Mouse (Mus musculus) layer of hippocampus, postnatal 10 days (tissue): ENCODE data around the gene Snta1. TPM values are rescaled to one million over a fixed set of nuclear protein-coding genes. Genes with fewer than 3 reads are reported as not detected.

Experiments used
- DNase-seq, 2 experiments: peaks; one replicate each; pipeline ENCODE4 v3.0.0; 2021; ENCODE audit warnings: low spot score in 2 of 2
- long read RNA-seq: library from polyadenylated mRNA; stranded (forward); transcript quantifications from one replicate; pipeline ENCODE4 v2.0.0, GENCODE M21; 2023
- total RNA-seq, 2 experiments: library from RNA; stranded (reverse); gene quantifications; 2 replicates each; pipeline ENCODE4 v1.2.3; 2021

The Snta1 gene
- total RNA-seq: 10 to 100 TPM; 40.6 to 41.3 TPM
- long read RNA-seq, transcript Snta1-202 (8 exons, 2,131 nt): major isoform, 19 of 27 reads
- long read RNA-seq, partial matches to known transcripts: 3 of 27 reads
- long read RNA-seq, other reads (novel, unspliced or antisense): 5 of 27 reads

DNA sequence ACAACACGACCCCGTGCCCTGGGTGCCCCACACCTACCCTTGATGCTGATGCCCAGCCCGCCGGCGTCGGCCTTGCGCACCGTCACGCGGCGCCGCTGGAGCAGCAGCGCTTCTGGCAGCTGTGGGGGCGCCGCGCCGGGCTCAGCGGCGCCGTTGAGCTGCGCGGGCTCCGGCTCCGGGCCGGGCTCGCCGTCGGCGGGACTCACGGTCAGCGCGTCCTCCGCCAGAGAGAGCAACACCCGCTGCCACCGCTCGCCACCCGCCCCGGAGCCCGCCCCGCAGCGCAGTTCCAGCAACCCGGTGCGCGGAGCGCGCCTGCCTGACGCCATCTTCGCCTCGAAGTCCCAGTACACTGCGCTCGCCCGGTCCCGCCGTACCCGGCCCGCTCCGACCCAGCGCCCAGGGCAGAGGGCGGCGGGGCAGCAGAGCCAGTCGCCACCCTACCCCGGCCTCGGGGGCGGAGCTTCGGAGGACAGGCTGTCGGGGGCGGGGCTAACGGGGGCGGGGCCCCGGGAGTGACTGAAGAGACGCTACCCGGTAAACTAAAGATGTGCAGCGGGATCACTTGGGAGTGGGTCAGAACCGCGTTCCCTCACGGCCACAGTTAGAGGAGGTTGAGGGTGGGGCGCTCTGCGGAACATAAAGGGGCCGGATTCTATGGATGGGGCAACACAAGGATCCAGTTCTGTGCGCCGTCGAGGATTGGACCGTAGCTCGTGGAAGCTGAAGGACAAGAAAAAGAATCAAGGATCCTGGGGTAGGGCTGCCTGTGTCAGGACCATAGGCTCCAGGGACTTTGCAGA lies at the start of gene Snta1:
Snta1 (minus strand) TSS at position 457 of the 803 bp plus-strand sequence.
- DNase-seq: peak; percentile 76 to 85

DNA sequence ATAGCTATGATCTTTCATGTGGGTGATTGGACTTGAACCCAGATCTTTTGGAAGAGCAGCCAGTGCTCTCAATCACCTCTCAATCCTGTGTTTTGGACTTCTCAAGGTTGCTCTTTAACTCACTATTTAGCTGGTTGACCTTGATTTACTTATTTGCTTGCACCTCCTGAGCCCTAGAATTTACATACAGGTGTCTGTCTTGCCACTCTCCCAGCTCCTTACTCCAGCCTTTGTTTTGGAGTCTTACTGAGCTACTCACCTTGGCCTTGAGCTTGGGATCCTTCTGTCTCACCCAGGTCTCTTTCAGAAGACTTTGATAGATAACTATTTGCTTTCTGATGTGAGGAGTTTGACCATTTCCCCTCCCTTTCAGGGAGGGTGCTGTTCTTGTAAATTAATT lies 48.7 kb upstream of the Snta1 start:
- no peak for DNase-seq

DNA sequence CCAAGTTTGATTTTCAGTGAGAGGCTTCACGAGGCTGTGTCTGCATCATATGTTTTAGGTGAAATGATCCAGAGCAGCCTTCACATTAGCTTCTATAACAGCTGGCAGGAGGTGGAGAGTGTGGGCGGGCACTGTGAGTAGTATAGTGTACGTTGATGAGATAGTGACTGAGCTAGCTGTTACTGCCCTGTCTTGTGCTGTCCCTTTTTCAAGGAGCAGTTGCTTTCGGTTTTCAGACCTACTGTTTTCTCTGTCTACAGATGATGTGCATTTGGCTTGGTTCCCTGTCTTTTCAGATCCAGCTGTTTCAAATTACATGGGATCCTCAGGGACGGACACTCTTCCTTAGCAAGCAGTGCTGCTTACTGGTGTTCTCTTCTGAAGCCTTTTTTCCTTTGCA lies 47.9 kb upstream of the Snta1 start:
- DNase-seq: peak in 1 of 2 experiments; percentile 19

DNA sequence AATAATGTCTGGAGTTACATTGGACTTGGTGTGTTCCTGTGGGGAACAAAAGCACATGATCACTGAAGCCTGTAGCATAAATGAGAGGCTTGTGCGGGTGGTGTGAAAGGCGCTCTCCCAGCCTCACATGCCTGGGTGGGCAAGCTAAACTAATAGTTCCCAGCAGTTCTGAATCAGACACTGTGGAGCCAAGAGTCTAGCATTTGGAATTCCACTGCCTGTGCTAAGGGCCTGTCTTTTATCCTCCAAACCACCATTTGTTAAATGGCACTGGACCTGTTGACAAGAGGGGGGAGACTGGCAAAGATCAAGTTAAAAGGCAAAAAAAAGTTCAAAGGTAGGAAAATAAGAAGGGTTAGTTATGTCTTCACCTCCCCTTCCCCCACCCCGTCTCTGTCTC lies 46.7 kb upstream of the Snta1 start:
- peak in 1 of 2 experiments; percentile 27 for DNase-seq

DNA sequence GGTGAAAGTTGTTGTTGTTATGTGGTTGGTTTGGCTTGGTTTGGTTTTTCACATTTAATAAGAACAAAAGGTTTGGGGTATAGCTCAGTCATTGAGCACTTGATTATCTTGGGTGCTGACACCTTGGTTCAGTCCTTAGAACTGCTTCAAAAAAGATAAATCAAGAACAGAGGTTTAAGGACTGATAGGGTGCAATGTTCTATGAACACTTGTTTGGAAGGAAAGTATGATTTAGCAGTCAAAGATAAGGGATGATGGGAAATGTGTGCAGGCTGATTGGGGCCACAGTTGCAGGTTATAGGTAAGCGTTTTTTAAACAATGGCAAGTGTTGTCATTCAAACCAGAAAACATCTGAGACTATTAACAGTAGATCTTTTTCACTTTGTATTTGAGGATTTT lies 46.2 kb upstream of the Snta1 start:
- no peak for DNase-seq

DNA sequence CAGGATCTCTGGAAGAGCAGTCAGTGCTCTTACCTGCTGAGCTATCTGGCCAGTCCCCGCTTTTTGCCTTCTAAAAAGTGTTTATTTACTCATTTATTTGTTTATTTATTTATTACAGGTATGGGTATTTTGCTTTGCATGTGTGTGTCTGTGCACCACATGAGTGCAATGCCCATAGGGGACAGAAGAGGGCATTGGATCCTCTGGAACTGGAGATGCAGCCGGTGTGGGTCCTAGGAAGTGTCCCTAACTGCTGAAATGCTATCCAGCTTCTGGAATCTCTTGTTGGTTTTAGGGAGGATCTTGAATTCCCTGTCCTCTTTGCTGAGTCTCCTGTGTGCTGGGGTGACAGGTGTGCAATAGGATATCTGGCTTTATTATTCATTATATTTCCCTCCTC lies 45.1 kb upstream of the Snta1 start:
- DNase-seq: no peak

DNA sequence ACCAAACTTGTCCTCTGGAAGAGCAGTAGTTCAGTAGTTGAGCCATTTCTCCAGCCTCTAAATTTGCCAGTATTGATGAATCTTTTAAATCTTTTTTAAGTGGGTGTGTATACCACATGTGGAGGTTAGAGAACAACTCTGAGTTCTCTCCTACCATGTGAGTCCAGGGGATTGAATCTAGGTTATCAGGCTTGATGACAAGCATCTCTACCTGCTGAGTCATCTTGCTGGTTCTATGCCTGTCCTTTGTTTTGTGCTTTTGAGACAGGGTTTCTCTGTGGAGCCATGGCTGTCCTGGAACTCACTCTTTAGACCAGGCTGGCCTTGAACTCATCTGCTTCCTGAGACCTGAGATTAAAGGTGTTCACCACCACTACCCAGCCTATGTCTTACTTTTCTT lies 40.7 kb upstream of the Snta1 start:
- no peak for DNase-seq

DNA sequence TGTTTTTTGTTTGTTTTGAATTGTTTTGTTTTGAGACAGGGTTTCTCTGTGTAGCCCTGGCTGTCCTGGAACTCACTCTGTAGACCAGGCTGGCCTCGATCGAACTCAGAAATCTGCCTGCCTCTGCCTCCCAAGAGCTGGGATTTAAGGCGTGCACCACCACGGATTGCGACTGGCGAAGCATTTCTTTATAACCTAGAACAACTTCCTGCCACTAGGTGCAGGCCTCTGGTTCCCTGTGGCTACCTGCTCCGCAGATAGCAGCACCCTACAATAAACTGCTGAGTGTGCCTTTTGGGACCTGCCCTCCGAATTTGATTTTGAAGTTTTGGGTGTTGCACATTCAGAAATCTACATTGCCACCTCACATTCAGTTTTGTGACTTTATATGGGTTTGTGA lies 39.9 kb upstream of the Snta1 start:
- no peak for DNase-seq

DNA sequence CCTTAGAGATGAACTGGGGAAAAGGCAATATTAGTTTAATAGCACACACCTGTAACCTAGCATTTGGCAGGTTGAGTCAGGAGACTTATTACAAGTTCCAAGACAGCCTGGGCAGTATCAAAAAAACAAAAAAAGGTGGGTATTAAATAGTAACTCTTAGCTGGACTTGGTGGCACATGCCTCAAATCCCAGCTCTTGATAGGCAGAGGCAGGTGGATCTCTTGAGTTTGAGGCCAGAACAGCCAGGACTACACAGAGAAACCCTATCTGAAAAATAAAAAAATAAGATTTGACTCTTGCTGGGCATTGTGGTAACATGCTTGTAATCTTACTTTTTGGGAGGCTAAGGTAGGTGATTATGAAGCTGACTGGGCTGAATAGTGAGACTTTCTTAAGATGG lies 32.6 kb upstream of the Snta1 start:
- DNase-seq: no peak

DNA sequence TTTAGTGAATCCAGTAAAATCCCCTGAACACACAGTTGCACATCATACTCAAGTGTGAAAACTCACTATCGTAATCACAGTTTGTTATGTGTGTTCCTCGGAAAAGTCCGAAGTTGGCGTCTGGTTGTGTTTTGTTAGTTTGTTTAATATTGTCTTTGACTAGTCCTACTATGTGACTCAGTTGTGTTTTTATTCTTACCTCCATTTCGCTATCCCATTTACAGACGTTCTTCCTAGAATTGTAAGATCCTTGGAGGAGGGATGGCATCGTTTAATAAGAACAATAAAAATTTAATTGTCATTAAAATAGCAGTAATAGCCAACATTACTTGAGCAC lies 29.3 kb upstream of the Snta1 start:
- no peak for DNase-seq

DNA sequence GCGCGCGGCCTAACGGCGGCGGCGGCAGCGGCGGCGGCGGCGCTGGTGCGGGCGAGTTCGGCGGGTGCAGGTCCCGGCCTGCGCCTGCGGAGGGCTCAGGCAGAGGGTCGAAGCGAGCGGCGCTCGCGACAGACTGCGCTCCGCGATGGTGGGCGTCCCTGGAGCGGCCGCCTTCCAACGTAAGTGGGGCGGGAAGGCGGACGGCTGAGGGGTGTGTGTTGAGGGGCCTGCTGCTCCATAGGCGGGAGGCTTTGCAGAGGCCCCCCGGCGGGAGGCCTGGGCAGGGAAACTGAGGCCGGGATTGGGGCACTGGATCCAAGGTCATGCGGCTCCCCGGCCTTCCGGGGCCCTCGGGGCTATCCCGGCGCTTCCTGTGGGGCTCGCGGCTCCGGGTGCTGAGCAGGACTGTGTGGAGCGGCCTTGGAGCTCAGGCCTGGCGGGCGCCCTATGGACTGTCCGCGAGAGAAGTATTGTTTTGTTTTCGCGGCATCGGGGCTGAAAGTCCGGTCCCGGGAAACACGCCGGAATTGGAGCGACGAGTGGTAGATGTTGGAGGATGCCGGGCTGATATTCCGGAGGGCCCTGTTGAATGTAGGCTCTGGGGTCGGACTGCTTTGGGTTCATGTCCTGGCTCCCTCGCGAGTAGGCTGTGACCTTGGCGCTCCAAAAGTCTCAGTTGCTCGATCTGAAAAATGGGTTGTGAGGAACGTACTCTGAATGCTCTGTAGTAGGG lies 28.7 kb upstream of the Snta1 start, which contains the start of gene Cbfa2t2:
Cbfa2t2 (plus strand) TSS at position 24 of the 733 bp plus-strand sequence.
- no peak for DNase-seq

DNA sequence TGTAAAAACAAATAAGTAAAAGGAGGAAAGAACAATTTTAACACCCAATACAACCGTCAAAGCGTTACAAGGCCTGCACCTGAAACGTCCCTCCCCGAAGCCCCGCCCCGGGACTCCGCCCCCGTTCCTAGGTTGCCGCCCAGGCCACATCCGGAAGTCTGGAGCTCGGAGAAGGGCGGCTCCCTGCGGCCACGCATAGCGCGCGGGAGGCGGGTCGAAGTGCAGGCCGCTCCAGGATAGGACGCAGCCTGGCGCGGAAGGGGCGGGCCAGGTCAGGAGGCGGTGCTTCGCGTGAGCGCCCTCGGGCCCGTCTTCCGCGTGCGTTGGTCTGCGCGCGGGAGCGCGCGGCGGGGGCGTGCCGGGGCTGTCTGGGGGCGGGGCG lies 28.2 kb upstream of the Snta1 start:
- DNase-seq: peak; percentile 93 to 97

DNA sequence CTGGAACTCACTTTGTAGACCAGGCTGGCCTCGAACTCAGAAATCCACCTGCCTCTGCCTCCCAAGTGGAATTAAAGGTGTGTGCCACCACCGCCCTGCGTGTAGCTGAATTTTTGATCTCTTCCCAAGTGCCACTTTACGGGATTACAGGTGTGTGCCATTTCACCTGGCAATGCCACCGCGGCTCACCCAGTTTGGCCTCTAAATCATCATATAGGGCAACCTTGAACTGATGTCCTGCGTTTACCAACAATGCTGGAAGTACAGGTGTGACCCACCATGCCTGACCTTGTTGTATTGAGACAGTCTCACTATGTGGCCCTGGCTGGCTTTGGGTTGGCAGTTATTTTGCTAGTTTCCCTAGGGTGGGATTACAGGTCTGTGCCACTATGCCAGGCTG lies 26.8 kb upstream of the Snta1 start:
- DNase-seq: no peak

DNA sequence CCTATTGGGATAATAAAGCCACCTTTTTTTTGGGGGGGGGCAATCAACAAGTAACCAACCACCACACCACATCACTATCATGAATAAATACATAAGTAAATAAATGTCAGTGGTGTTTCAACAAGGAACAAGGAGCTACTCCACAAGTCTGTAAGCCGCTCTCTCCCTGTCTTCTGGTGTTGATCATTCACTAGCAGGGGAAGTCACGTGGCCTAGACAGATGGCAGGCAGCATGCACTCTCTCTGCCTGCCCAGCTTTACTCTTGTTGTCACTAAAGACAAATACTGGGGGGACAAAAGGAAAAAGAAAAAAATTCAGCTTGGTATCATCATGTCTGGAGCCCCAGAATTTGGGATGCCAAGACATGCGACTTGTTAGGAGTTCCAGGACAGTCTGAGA lies 25.5 kb upstream of the Snta1 start:
- DNase-seq: peak in 1 of 2 experiments; percentile 35

DNA sequence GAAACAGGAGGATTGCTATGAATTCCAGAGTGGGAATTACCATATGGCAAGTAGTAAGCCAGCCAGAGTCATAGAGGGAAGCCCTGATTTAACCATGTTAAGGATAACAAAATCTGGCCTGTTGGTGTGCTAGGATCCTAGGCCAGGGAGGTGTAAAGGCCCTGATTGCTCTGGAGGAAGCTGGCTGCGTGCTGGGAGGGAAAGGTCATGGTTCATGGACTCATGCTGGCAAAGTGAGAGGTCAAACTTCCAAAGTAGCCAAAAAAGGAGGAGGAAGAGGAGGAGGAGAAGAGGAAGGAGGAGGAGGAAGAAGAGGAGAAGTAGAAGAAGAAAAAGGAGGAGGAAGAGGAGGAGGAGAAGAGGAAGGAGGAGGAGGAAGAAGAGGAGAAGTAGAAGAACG lies 24.8 kb upstream of the Snta1 start:
- no peak for DNase-seq

DNA sequence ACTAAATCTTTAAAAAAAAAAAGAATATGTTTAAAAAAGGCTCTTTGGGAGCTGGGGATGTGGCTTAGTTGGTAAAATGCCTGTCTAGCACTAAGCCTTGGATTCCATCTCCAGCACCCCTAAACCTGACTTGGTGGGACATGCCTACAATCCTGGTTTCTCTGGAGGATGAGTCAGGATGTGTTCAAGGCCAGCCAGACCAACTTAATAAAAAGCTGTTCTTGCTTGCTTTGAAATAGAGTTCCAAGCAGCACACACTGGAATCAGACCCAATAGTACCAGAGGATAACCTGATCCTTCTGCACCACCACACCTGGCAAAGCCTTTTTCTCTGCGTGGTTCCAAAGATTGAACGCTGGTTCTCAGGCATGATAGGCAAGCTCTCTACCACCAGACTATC lies 22.7 kb upstream of the Snta1 start:
- no peak for DNase-seq

DNA sequence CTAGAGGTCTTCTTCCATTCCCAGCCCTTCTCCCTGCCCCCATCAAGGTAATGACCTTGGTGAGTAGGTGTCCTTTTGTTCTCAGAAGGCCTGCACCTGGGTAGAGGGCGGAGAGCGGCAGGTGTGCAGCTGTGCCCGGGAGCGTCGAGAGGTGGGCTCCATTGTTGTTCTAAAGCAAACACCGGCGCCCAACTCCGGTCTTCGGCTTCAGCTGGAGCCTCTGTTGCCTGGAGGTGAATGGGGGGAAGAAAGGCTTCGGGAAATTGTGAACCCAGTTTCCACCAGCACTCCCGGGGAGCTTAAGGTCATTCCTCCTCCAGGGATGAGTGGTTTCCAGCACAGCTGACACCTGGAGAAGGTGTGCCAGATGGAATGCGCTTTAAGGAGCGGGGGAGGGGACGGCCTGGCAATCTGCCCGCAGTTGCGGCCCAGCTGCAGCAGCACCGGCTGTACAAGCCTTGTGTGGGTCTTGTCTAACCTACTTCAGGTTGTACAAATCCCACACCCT lies 20.0 kb upstream of the Snta1 start:
- no peak for DNase-seq

DNA sequence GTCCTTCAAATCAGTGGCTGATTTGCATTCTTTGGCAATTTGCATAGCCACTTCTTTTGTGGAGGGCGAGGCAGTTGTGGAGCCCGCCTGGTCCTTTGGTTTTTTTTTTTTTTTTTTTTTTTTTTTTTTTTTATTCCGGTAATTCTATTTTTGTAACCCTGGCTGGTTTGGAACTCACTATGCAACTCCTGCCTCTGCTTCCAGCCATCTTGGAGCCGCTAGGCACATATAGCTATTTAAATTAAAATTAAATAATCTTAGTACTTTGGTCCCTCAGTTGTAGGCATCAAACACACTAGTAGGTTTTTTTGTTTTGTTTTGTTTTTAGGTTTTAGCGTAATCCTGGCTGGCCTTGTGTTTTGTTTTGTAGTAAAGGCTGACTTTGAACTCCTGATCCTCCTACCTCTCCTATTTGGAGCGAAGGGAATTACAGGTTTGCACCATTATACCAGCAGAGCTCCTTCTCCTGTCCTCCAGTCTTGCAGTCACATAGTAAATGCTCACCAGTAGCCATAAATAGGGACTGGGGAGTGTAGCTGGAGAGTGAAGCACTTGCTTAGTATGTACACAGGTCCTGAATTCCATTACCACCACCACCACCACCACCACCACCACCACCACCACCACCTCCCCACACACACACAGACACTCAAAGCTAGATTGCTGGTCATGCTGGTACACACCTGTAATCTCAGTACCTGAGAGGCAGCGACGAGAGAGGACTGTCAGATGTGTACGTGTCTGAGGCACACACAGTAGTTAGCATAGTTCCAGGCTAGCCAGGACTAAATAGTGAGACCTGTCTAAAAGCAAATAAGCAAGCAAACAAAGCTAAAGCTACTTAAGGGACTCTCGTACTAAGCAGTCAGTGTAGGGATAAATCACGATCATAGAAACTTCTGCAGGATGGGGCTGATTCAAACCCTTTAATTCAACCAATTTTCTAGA lies 19.3 kb upstream of the Snta1 start:
- no peak for DNase-seq

DNA sequence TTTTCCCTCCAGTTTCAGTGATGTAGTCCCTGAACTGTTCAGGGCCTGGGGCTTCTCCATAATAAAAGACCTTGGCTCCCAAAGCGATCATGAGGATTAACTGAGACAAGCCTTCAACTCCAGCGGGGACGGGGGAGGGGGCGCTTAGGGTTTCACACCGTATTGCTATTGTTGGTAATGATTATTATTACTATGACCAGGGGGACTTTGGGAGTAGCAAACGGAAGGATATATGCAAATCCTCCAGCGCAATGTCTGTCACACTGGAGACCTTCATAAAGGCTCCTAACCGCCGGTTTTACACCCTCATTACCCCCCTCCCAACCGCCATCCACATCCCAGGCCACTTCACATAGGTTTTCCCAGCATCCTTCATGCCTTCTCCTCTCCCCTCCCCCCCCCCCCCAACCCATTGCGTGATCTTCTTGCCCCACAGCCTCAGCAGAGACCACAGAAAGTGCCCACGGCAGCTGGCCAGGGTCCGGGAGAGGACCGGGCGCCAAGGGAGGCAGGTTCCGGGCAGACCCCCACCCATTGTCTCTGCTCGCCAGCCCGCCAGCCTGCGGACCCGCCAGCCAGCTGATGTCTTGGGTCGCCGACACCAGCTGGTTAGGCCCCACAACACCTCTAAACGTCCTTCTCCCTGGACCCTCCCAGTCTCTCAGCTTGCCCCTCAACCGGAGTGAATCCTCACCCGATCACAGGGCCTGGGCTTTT lies 18.4 kb upstream of the Snta1 start:
- peak; percentile 25 to 44 for DNase-seq

DNA sequence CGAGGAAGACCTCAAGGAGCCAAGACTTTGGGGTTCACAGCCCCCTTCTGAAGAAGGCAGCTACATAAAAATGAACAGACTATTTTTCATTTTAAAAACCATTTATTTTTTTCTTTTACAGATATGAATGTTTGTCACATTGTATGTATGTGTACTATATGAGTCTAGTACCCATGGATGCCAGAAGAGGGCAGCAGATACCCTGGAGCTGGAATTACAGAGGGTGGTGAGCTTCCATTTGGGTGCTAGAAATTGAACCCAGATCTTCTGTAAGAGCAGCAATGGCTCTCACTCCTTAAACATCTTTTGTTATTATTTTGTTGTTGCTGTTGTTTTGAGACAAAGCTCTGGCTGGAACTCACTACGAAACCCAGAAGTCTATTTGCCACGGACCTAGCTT lies 17.6 kb upstream of the Snta1 start:
- no peak for DNase-seq

DNA sequence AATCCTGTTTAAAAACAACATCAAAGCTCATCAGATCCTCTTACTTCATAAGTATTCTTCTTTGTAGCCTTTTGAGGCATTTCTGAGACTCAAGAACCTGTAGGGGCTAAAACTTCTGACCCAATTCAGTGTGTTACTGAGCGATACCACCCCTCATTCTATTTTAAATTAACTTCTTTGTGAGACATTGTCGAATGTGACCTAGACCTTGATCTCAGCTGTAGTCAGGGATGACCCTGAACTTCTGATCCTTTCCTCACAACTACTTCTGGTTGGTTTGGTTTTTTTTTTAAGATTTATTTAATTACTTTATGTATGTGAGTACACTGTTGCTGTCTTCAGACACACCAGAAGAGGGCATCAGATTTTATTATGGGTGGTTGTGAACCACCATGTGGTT lies 15.6 kb upstream of the Snta1 start:
- no peak for DNase-seq
